Mouse (Mus musculus) liver, embryonic 11.5 days (tissue): ENCODE data around the gene Klrd1. TPM values are rescaled to one million over a fixed set of nuclear protein-coding genes. Genes with fewer than 3 reads are reported as not detected.

ENCODE experiments used
- ATAC-seq: fragments of 200-750 bp; cut with Nextera tagmentation; replicated peaks from 2 replicates; pipeline ENCODE4 v1.8.0; 2017; ENCODE audit warnings: moderate number of reproducible peaks, mild to moderate bottlenecking, moderate TSS enrichment, moderate library complexity; ENCODE audit not compliant: low FRiP score
- DNase-seq: peaks from one replicate; pipeline ENCODE4 v3.0.0-alpha.2; 2017; ENCODE audit warnings: low spot score
- H3K27ac ChIP-seq: fragments of 300-500 bp; sonication (generic); 2 replicates; pipeline ENCODE4 v1.5.1; 2014; ENCODE audit warnings: mild to moderate bottlenecking, low read depth, low read length, control low read depth
- H3K27me3 ChIP-seq: fragments of 300-500 bp; sonication (generic); replicated peaks from 2 replicates; pipeline ENCODE4 v1.6.1; 2014; ENCODE audit warnings: low read length, mixed read lengths; ENCODE audit not compliant: control insufficient read depth, insufficient read depth
- H3K36me3 ChIP-seq: fragments of 300-500 bp; sonication (generic); 2 replicates; pipeline ENCODE4 v1.6.1; 2014; ENCODE audit warnings: mild to moderate bottlenecking, low read length, moderate library complexity, mixed read lengths; ENCODE audit not compliant: control insufficient read depth, insufficient read depth
- H3K4me1 ChIP-seq: fragments of 300-500 bp; sonication (generic); replicated peaks from 2 replicates; pipeline ENCODE4 v1.6.1; 2014; ENCODE audit warnings: low read length, mixed read lengths; ENCODE audit not compliant: control insufficient read depth, insufficient read depth
- H3K4me2 ChIP-seq: fragments of 300-500 bp; sonication (generic); 2 replicates; pipeline ENCODE4 v1.6.1; 2014; ENCODE audit warnings: mild to moderate bottlenecking, control low read depth, moderate library complexity
- H3K4me3 ChIP-seq: fragments of 300-500 bp; sonication (generic); 2 replicates; pipeline ENCODE4 v1.5.1; 2014; ENCODE audit warnings: low read depth, low read length, control low read depth
- H3K9ac ChIP-seq: fragments of 300-500 bp; sonication (generic); 2 replicates; pipeline ENCODE4 v1.6.1; 2014; ENCODE audit warnings: low read depth, low read length, control low read depth
- H3K9me3 ChIP-seq: fragments of 300-500 bp; sonication (generic); 2 replicates; pipeline ENCODE4 v1.6.1; 2016; ENCODE audit warnings: low read length, inconsistent platforms, mixed read lengths; ENCODE audit not compliant: control insufficient read depth
- WGBS: fragments of 180-500 bp; shearing (Covaris S2); extraction: QIAGEN DNeasy Blood & Tissue Kit; methylation state at CpG from one replicate; pipeline ENCODE4 v1.1.7; 2014; 5-methylcytosine and 5-hydroxymethylcytosine counted together
- polyA plus RNA-seq: library from polyadenylated mRNA; unstranded; fragments of >200 nt; fragmentation: Nextera tagmentation; extraction: Ambion mirVana; gene quantifications from 2 replicates; pipeline ENCODE4 v1.2.1, GENCODE M21; 2014

Gene Klrd1
- not detected in 2 replicates for polyA plus RNA-seq

GRCm38 (mm10) chr6:129591508-129591907 is at the start of gene Klrd1:
Gene Klrd1 (plus strand): TSS chr6:129591782.
- DNase-seq (no peak), ATAC-seq (0 out of 2 replicates have a peak, but pooled peaks have one; percentile 18)
- no peaks in the 10 kb centered on the region for H3K4me1 ChIP-seq
- no peak within 1 kb of the TSS for H3K4me3 ChIP-seq
- no peaks in the 10 kb centered on the region for H3K27me3 ChIP-seq
- H3K27ac ChIP-seq, result no peak within 1 kb of the TSS
- H3K4me2 ChIP-seq, result no peak within 1 kb of the TSS
- no peaks in the 10 kb centered on the region for H3K9me3 ChIP-seq
- H3K36me3 ChIP-seq, result no peaks in the 10 kb centered on the region
- no peak within 1 kb of the TSS for H3K9ac ChIP-seq
- WGBS, result 35% methylated on average over 3 of the region's 3 CpGs

GRCm38 (mm10) chr6:129541931-129542330 is 49.7 kb upstream of the Klrd1 start:
- WGBS, result 86% methylated on average over 9 of the region's 9 CpGs
- ATAC-seq, result no peak
- H3K27ac ChIP-seq, result no peak overlapping the region
- no peak for DNase-seq
- no peak overlapping the region for H3K4me3 ChIP-seq
- H3K4me1 ChIP-seq, result no peaks in the 10 kb centered on the region
- no peak overlapping the region for H3K4me2 ChIP-seq
- H3K9me3 ChIP-seq, result no peaks in the 10 kb centered on the region
- no peak overlapping the region for H3K9ac ChIP-seq
- H3K36me3 ChIP-seq, result peaks cover 19% of the 10 kb centered on the region
- no peaks in the 10 kb centered on the region for H3K27me3 ChIP-seq

GRCm38 (mm10) chr6:129542540-129542939 is 49.0 kb upstream of the Klrd1 start:
- Histone ChIP-seq H3K9ac (no peak overlapping the region), H3K36me3 (peaks cover 19% of the 10 kb centered on the region), H3K27me3 (no peaks in the 10 kb centered on the region), H3K4me1 (no peaks in the 10 kb centered on the region), H3K4me2 (no peak overlapping the region), H3K4me3 (no peak overlapping the region), H3K27ac (no peak overlapping the region), H3K9me3 (no peaks in the 10 kb centered on the region)
- DNase-seq (no peak), ATAC-seq (no peak)
- WGBS, result 92% methylated on average over 3 of the region's 3 CpGs

- no peak overlapping the region for H3K27ac ChIP-seq
- H3K4me1 ChIP-seq, result no peaks in the 10 kb centered on the region
- H3K4me3 ChIP-seq, result no peak overlapping the region
- 74% methylated on average over 6 of the region's 6 CpGs for WGBS
- no peak overlapping the region for H3K4me2 ChIP-seq
- H3K27me3 ChIP-seq, result no peaks in the 10 kb centered on the region
- H3K36me3 ChIP-seq, result peaks cover 19% of the 10 kb centered on the region
- ATAC-seq (peak; percentile 66), DNase-seq (no peak)
- H3K9ac ChIP-seq, result no peak overlapping the region
- H3K9me3 ChIP-seq, result no peaks in the 10 kb centered on the region
Observed at GRCm38 (mm10) chr6:129543709-129544606, 47.6 kb upstream of the Klrd1 start.

GRCm38 (mm10) chr6:129547277-129547676 is 44.3 kb upstream of the Klrd1 start:
- no peaks in the 10 kb centered on the region for H3K9me3 ChIP-seq
- H3K9ac ChIP-seq, result no peak overlapping the region
- no peaks in the 10 kb centered on the region for H3K27me3 ChIP-seq
- H3K4me2 ChIP-seq, result no peak overlapping the region
- H3K4me3 ChIP-seq, result no peak overlapping the region
- H3K36me3 ChIP-seq, result no peaks in the 10 kb centered on the region
- 88% methylated on average over 2 of the region's 2 CpGs for WGBS
- H3K4me1 ChIP-seq, result no peaks in the 10 kb centered on the region
- DNase-seq, result no peak
- H3K27ac ChIP-seq, result no peak overlapping the region
- no peak for ATAC-seq

GRCm38 (mm10) chr6:129548009-129548408 is 43.6 kb upstream of the Klrd1 start:
- Histone ChIP-seq H3K9me3 (no peaks in the 10 kb centered on the region), H3K4me3 (no peak overlapping the region), H3K27me3 (no peaks in the 10 kb centered on the region), H3K36me3 (no peaks in the 10 kb centered on the region), H3K4me1 (no peaks in the 10 kb centered on the region), H3K9ac (no peak overlapping the region), H3K4me2 (no peak overlapping the region), H3K27ac (no peak overlapping the region)
- ATAC-seq (no peak), DNase-seq (no peak)
- 60% methylated on average over 3 of the region's 3 CpGs for WGBS

- Histone ChIP-seq H3K4me2 (no peak overlapping the region), H3K36me3 (no peaks in the 10 kb centered on the region), H3K9me3 (no peaks in the 10 kb centered on the region), H3K4me3 (no peak overlapping the region), H3K9ac (no peak overlapping the region), H3K4me1 (peaks cover 7% of the 10 kb centered on the region), H3K27me3 (no peaks in the 10 kb centered on the region), H3K27ac (no peak overlapping the region)
- no peak for DNase-seq
- peak; percentile 90 for ATAC-seq
Observed at GRCm38 (mm10) chr6:129557298-129558023, 34.1 kb upstream of the Klrd1 start.

GRCm38 (mm10) chr6:129558946-129559640 is 32.5 kb upstream of the Klrd1 start:
- 17% methylated on average over 12 of the region's 12 CpGs for WGBS
- no peak overlapping the region for H3K27ac ChIP-seq

More at GRCm38 (mm10) chr6:129558946-129559640, 32.5 kb upstream of the Klrd1 start:
- peak; percentile 66 for DNase-seq
- Histone ChIP-seq H3K4me2 (no peak overlapping the region), H3K36me3 (no peaks in the 10 kb centered on the region), H3K9me3 (no peaks in the 10 kb centered on the region), H3K4me3 (no peak overlapping the region), H3K4me1 (peaks cover 7% of the 10 kb centered on the region), H3K27me3 (no peaks in the 10 kb centered on the region), H3K9ac (no peak overlapping the region)
- ATAC-seq, result peak; percentile 69
